Mouse (Mus musculus): ENCODE results near the gene Nlk.

Nlk gene

DNA sequence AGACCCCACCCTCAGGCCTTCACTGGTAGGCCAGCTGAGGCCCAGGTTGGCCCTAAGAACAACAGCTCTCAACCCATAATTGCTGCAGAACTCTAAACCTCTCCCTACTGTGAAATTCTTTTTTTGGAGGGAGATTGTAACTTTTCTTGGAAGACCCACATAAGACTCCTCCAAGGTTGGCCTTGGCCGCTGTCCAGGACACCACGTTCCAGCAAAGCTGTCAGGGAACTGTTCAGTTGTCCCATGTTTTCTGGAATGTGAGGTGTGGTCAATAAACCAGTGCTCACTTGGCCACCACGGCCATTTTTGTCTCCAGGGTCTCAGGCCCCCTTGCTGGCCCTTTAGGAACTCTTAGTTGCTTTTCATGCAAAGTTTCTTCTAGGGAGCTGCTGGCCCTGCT lies 175.3 kb downstream of the Nlk start:
- no peak for TF ChIP-seq GATA4 (IDR thresholded peaks at IDR 0.05; ENCODE audit: insufficient replicate concordance, low read length)

GRCm38 (mm10) chr11:78518931-78519330 lies 178.2 kb downstream of the Nlk start:
- no peak for TF ChIP-seq GATA4 (IDR thresholded peaks at IDR 0.05; ENCODE audit: insufficient replicate concordance, low read length)
